Mouse (Mus musculus) heart, postnatal 0 days (tissue): ENCODE measurements around the gene Taf5l. TPM values are rescaled to one million over a fixed set of nuclear protein-coding genes. Genes with fewer than 3 reads are reported as not detected.

Experiments used
- ATAC-seq: fragments of 200-750 bp; cut with Nextera tagmentation; 2 replicates; pipeline ENCODE4 v1.8.0; 2017; ENCODE audit warnings: low read depth, moderate number of reproducible peaks, moderate library complexity; ENCODE audit not compliant: insufficient read depth
- DNase-seq: peaks from one replicate; pipeline ENCODE4 v3.0.0-alpha.2; 2016; ENCODE audit warnings: low spot score
- H3K27ac ChIP-seq: fragments of 300-500 bp; sonication (generic); 2 replicates; pipeline ENCODE4 v1.5.1; 2014; ENCODE audit warnings: low read depth, mild to moderate bottlenecking
- H3K27me3 ChIP-seq: fragments of 300-500 bp; sonication (generic); 2 replicates; pipeline ENCODE4 v1.6.1; 2014; ENCODE audit warnings: low read length, mixed read lengths; ENCODE audit not compliant: control insufficient read depth, insufficient read depth
- H3K36me3 ChIP-seq: fragments of 300-500 bp; sonication (generic); replicated peaks from 2 replicates; pipeline ENCODE4 v1.6.1; 2014; ENCODE audit warnings: low read length, mixed read lengths; ENCODE audit not compliant: control insufficient read depth, insufficient read depth
- H3K4me1 ChIP-seq: fragments of 300-500 bp; sonication (generic); 2 replicates; pipeline ENCODE4 v1.6.1; 2014; ENCODE audit warnings: antibody characterized with exemption; ENCODE audit not compliant: control insufficient read depth, insufficient read depth
- H3K4me2 ChIP-seq: fragments of 300-500 bp; sonication (generic); 2 replicates; pipeline ENCODE4 v1.6.1; 2014; ENCODE audit warnings: low read depth, mild to moderate bottlenecking, low read length, moderate library complexity
- H3K4me3 ChIP-seq: fragments of 300-500 bp; sonication (generic); 2 replicates; pipeline ENCODE4 v1.5.1; 2014; ENCODE audit warnings: low read depth, low read length
- H3K9ac ChIP-seq: fragments of 300-500 bp; sonication (generic); replicated peaks from 2 replicates; pipeline ENCODE4 v1.6.1; 2014; ENCODE audit warnings: low read depth, low read length, mixed read lengths
- H3K9me3 ChIP-seq: fragments of 300-500 bp; sonication (generic); replicated peaks from 2 replicates; pipeline ENCODE4 v1.6.1; 2016; ENCODE audit warnings: low read length; ENCODE audit not compliant: control insufficient read depth
- CTCF ChIP-seq: IDR thresholded peaks from 2 replicates; pipeline ENCODE4 v1.5.1; 2016; ENCODE audit warnings: antibody characterized with exemption, control low read depth, low read depth
- EP300 ChIP-seq: IDR thresholded peaks from 2 replicates; pipeline ENCODE4 v1.6.1; 2016; ENCODE audit warnings: antibody characterized with exemption, low read depth
- WGBS: fragments of 180-500 bp; shearing (Covaris S2); extraction: QIAGEN DNeasy Blood & Tissue Kit; methylation state at CpG from one replicate; pipeline ENCODE4 v1.1.7; 2014; 5-methylcytosine and 5-hydroxymethylcytosine counted together
- microRNA counts: library from miRNA; unstranded; fragments of <30 nt; microRNA quantifications from one replicate; lab custom pipeline; 2015
- microRNA-seq: library from miRNA; unstranded; fragments of <30 nt; microRNA quantifications from one replicate; pipeline ENCODE4, GENCODE M21; 2016
- polyA plus RNA-seq: library from polyadenylated mRNA; unstranded; fragments of >200 nt; fragmentation: Nextera tagmentation; extraction: Ambion mirVana; gene quantifications from 2 replicates; pipeline ENCODE4 v1.2.1, GENCODE M21; 2015
- total RNA-seq: library from RNA; depleted of rRNA; stranded (reverse); fragments of >200 nt; gene quantifications from 2 replicates; pipeline ENCODE4 v1.2.3, GENCODE M21; 2014; ENCODE audit warnings: low replicate concordance; rRNA removed

The Taf5l gene
- total and polyA plus RNA-seq, 2 experiments from 2014 or later: 17.2 to 46.3 TPM

GRCm38 (mm10) chr8:123948942-123949685 lies 72.1 kb downstream of the Taf5l start, which contains the start of gene Nup133:
Gene Nup133 (minus strand): TSS chr8:123949265.
- Histone ChIP-seq H3K4me1 (no peaks in the 10 kb centered on the region), H3K27ac (peak within 1 kb of the TSS; percentile 90), H3K9ac (peak within 1 kb of the TSS; percentile 89), H3K36me3 (peaks cover 32% of the 10 kb centered on the region), H3K4me3 (peak within 1 kb of the TSS; percentile 99), H3K4me2 (peak within 1 kb of the TSS; percentile 95), H3K9me3 (no peaks in the 10 kb centered on the region), H3K27me3 (no peaks in the 10 kb centered on the region)
- under 1% methylated on average over 76 of the region's 77 CpGs for WGBS
- DNase-seq (peak; percentile 97), ATAC-seq (peak; percentile 90)
- TF ChIP-seq CTCF (no peak), EP300 (no peak)

MicroRNAs within 50 kb of the gene (microRNA counts, 519-probe panel; counts per million panel counts)
- microRNA mmu-miR-1967 (lab: Ali Mortazavi, UCI): not detected

Small RNA genes within 50 kb of the gene (microRNA-seq; reads per million reads assigned to microRNA genes)
- gene Mir1967: not detected

Other genes with a start within 250 kb of the Taf5l start
- gene Rab4a, start 215.4 kb downstream of the Taf5l start, total RNA-seq: 13.7 and 22.1 TPM in 2 replicates
- gene Rab4a, start 215.4 kb downstream of the Taf5l start, polyA plus RNA-seq: 30.1 and 31.0 TPM in 2 replicates
- 5.1 and 6.3 TPM in 2 replicates for gene Ccsap, start 161.2 kb downstream of the Taf5l start, total RNA-seq
- 1.2 TPM in 2 replicates for gene Ccsap, start 161.2 kb downstream of the Taf5l start, polyA plus RNA-seq
- gene Acta1, start 126.6 kb downstream of the Taf5l start, total RNA-seq: 180 and 491 TPM in 2 replicates
- 120 and 149 TPM in 2 replicates for gene Acta1, start 126.6 kb downstream of the Taf5l start, polyA plus RNA-seq
- gene Nup133, start 72.1 kb downstream of the Taf5l start, total RNA-seq: 14.8 and 20.3 TPM in 2 replicates
- gene Nup133, start 72.1 kb downstream of the Taf5l start, polyA plus RNA-seq: 9.8 and 10.2 TPM in 2 replicates
- gene Abcb10, start 38.3 kb downstream of the Taf5l start, total RNA-seq: 34.5 and 48.2 TPM in 2 replicates
- gene Abcb10, start 38.3 kb downstream of the Taf5l start, polyA plus RNA-seq: 17.1 and 17.2 TPM in 2 replicates
- 9.8 and 11.7 TPM in 2 replicates for gene Urb2, start 111 bp upstream of the Taf5l start, total RNA-seq
- gene Urb2, start 111 bp upstream of the Taf5l start, polyA plus RNA-seq: 0.74 and 0.97 TPM in 2 replicates
- gene Galnt2, start 210.0 kb upstream of the Taf5l start, total RNA-seq: 30.0 and 35.4 TPM in 2 replicates
- 24.6 and 30.3 TPM in 2 replicates for gene Galnt2, start 210.0 kb upstream of the Taf5l start, polyA plus RNA-seq